Comparison of ENCODE assay signal across 11 mouse cellular contexts in genomic region chr4:107546525-107546924, GRCm38 (mm10).
A peak's percentile ranks its signal among the peaks of the same experiment; 100 is the strongest.
DNase-seq lines count a peak whose midpoint lies in the region; ATAC-seq and TF ChIP-seq lines count a peak whose summit lies in the region.
"Had no signal": no experiment of that assay in that cellular context is flagged by ENCODE, and none has a peak within 500 bp of the region (broad histone marks: within the 10 kb centered on the region; RNA-seq: fewer than 3 reads in every experiment).

No protein-coding gene starts in this region.

- H3K4me1 ChIP-seq in embryonic facial prominence, embryonic 14.5 days (ENCODE audit: control insufficient read depth, insufficient read depth, low read length) = peaks cover 12% of the 10 kb centered on the region
- H3K4me1 ChIP-seq in embryonic facial prominence, embryonic 10.5 days = peaks cover 24% of the 10 kb centered on the region
- H3K4me1 ChIP-seq in E14TG2a.4 (replicated peaks; ENCODE audit: low read depth, low read length) = no peaks in the 10 kb centered on the region
- H3K4me1 ChIP-seq in hindbrain, postnatal 0 days (ENCODE audit: insufficient read depth, low read length) = peaks cover 9% of the 10 kb centered on the region; the same call in 1 of the 2 replicates
- no peaks in the 10 kb centered on the region for H3K4me1 ChIP-seq in liver, postnatal 0 days (ENCODE audit: insufficient read depth)

- H3K27ac ChIP-seq in embryonic facial prominence, embryonic 14.5 days (replicated peaks; ENCODE audit: low read depth, low read length) = no peak overlapping the region
- H3K27ac ChIP-seq in embryonic facial prominence, embryonic 10.5 days (replicated peaks) = no peak overlapping the region
- no peak overlapping the region for H3K27ac ChIP-seq in left cerebral cortex, adult 2 months
- H3K27ac ChIP-seq in hindbrain, postnatal 0 days = peak overlapping the region; percentile 21; the same call in 1 of the 2 replicates
- no peak overlapping the region for H3K27ac ChIP-seq in liver, postnatal 0 days (ENCODE audit: low read depth)

- WGBS in embryonic facial prominence, embryonic 14.5 days = 51% methylated on average over 8 of the region's 8 CpGs
- WGBS in embryonic facial prominence, embryonic 10.5 days = 68% methylated on average over 8 of the region's 8 CpGs
- WGBS in hindbrain, postnatal 0 days = 34% methylated on average over 8 of the region's 8 CpGs
- WGBS in liver, postnatal 0 days (ENCODE audit: insufficient replicate concordance) = 63% methylated on average over 8 of the region's 8 CpGs

- no peak for DNase-seq in embryonic facial prominence, embryonic 14.5 days (ENCODE audit: low spot score)
- DNase-seq in embryonic facial prominence, embryonic 10.5 days (ENCODE audit: low spot score) = no peak
- DNase-seq in left cerebral cortex, postnatal 10 days (ENCODE audit: extremely low spot score in 1 of 2, low spot score in 2 of 2) = peak; percentile 13 to 33
- DNase-seq in left cerebral cortex, adult 2 months (ENCODE audit: extremely low spot score in 1 of 2, low spot score in 2 of 2) = no peak
- DNase-seq in hindbrain, postnatal 0 days (ENCODE audit: low spot score) = peak; percentile 71
- DNase-seq in liver, postnatal 0 days = no peak
- DNase-seq: lung, postnatal 10 days; right cerebral cortex, postnatal 25 days; thymus, postnatal 36 days had no signal

- H3K36me3 ChIP-seq in embryonic facial prominence, embryonic 14.5 days (ENCODE audit: control insufficient read depth, insufficient read depth, low read length) = no peaks in the 10 kb centered on the region
- no peaks in the 10 kb centered on the region for H3K36me3 ChIP-seq in embryonic facial prominence, embryonic 10.5 days (replicated peaks)
- no peaks in the 10 kb centered on the region for H3K36me3 ChIP-seq in E14TG2a.4 (ENCODE audit: insufficient read depth, low read length)
- no peaks in the 10 kb centered on the region for H3K36me3 ChIP-seq in hindbrain, postnatal 0 days (ENCODE audit: insufficient read depth, low read length)
- H3K36me3 ChIP-seq in liver, postnatal 0 days (replicated peaks; ENCODE audit: insufficient read depth, low read length) = no peaks in the 10 kb centered on the region

- no peak overlapping the region for H3K4me3 ChIP-seq in embryonic facial prominence, embryonic 14.5 days (ENCODE audit: low read depth, low read length)
- H3K4me3 ChIP-seq in embryonic facial prominence, embryonic 10.5 days = no peak overlapping the region
- no peak overlapping the region for H3K4me3 ChIP-seq in left cerebral cortex, adult 2 months
- H3K4me3 ChIP-seq in E14TG2a.4 (replicated peaks; ENCODE audit: low read length) = peak overlapping the region; percentile 23; the same call in 1 of the 2 replicates
- no peak overlapping the region for H3K4me3 ChIP-seq in hindbrain, postnatal 0 days (ENCODE audit: low read length)
- no peak overlapping the region for H3K4me3 ChIP-seq in liver, postnatal 0 days (ENCODE audit: low read depth, low read length)

- TF ChIP-seq CTCF in left cerebral cortex, adult 2 months (IDR thresholded peaks at IDR 0.05) = no peak
- TF ChIP-seq CTCF in E14TG2a.4 (conservative IDR thresholded peaks at IDR 0.05; ENCODE audit: low read length) = no peak
- TF ChIP-seq CTCF in hindbrain, postnatal 0 days (IDR thresholded peaks at IDR 0.05; ENCODE audit: low read depth) = no peak
- no peak for TF ChIP-seq CTCF in liver, postnatal 0 days (IDR thresholded peaks at IDR 0.05; ENCODE audit: low read depth)

- ATAC-seq in embryonic facial prominence, embryonic 14.5 days (ENCODE audit: low read depth) = peak; percentile 68; the same call in 1 of the 2 replicates
- peak; percentile 88 for ATAC-seq in hindbrain, postnatal 0 days
- ATAC-seq in inflammation-experienced regulatory T-cells, adult 6 months = no peak
- no peak for ATAC-seq in liver, postnatal 0 days

- H3K27me3 ChIP-seq in embryonic facial prominence, embryonic 14.5 days (replicated peaks; ENCODE audit: control insufficient read depth, insufficient read depth, low read length) = no peaks in the 10 kb centered on the region
- H3K27me3 ChIP-seq in embryonic facial prominence, embryonic 10.5 days (replicated peaks; ENCODE audit: low read depth, poor library complexity, severe bottlenecking) = no peaks in the 10 kb centered on the region
- H3K27me3 ChIP-seq in E14TG2a.4 (ENCODE audit: insufficient read depth, low read length) = no peaks in the 10 kb centered on the region
- H3K27me3 ChIP-seq in hindbrain, postnatal 0 days (ENCODE audit: insufficient read depth, low read length) = no peaks in the 10 kb centered on the region
- H3K27me3 ChIP-seq in liver, postnatal 0 days (ENCODE audit: insufficient read depth, low read length) = no peaks in the 10 kb centered on the region

- intact Hi-C loops in left cerebral cortex, postnatal 10 days (cut with DNase I) = no loop called here
- intact Hi-C loops in left cerebral cortex, adult 2 months (cut with DNase I) = no loop called here

- no peak overlapping the region for H3K4me2 ChIP-seq in embryonic facial prominence, embryonic 14.5 days (ENCODE audit: low read depth, low read length)
- H3K4me2 ChIP-seq in hindbrain, postnatal 0 days (ENCODE audit: low read depth, low read length) = no peak overlapping the region
- H3K4me2 ChIP-seq in liver, postnatal 0 days (ENCODE audit: low read depth, low read length) = no peak overlapping the region

- H3K9me3 ChIP-seq in embryonic facial prominence, embryonic 14.5 days (ENCODE audit: control insufficient read depth, low read length) = no peaks in the 10 kb centered on the region
- H3K9me3 ChIP-seq in embryonic facial prominence, embryonic 10.5 days = no peaks in the 10 kb centered on the region
- no peaks in the 10 kb centered on the region for H3K9me3 ChIP-seq in E14TG2a.4 (ENCODE audit: low read length)
- H3K9me3 ChIP-seq in hindbrain, postnatal 0 days (ENCODE audit: low read length) = no peaks in the 10 kb centered on the region
- no peaks in the 10 kb centered on the region for H3K9me3 ChIP-seq in liver, postnatal 0 days (ENCODE audit: low read length)

- H3K9ac ChIP-seq in embryonic facial prominence, embryonic 14.5 days (ENCODE audit: low read depth, low read length) = no peak overlapping the region
- H3K9ac ChIP-seq in hindbrain, postnatal 0 days (replicated peaks; ENCODE audit: low read length) = no peak overlapping the region
- H3K9ac ChIP-seq in liver, postnatal 0 days (replicated peaks) = no peak overlapping the region

- TF ChIP-seq EP300 in liver, postnatal 0 days (IDR thresholded peaks at IDR 0.05; ENCODE audit: low read depth) = no peak

Comparison
In these comparisons a context has a peak if more than half of its experiments do, and no peak if none do; other contexts are left out.
1. DNase-seq: peak in left cerebral cortex, postnatal 10 days (2 of 2) and hindbrain, postnatal 0 days (single experiment); none in embryonic facial prominence, embryonic 14.5 days (single experiment), embryonic facial prominence, embryonic 10.5 days (single experiment), left cerebral cortex, adult 2 months (0 of 2) and liver, postnatal 0 days (single experiment).
2. ATAC-seq: peak in embryonic facial prominence, embryonic 14.5 days (single experiment) and hindbrain, postnatal 0 days (single experiment); none in inflammation-experienced regulatory T-cells, adult 6 months (single experiment) and liver, postnatal 0 days (single experiment).